Mouse (Mus musculus): Measurements from ENCODE around the gene Trim63. TPM values are rescaled to one million over a fixed set of nuclear protein-coding genes. Genes with fewer than 3 reads are reported as not detected.

Gene Trim63
- polyA plus RNA-seq, 1 experiment = 0.36 TPM

DNA sequence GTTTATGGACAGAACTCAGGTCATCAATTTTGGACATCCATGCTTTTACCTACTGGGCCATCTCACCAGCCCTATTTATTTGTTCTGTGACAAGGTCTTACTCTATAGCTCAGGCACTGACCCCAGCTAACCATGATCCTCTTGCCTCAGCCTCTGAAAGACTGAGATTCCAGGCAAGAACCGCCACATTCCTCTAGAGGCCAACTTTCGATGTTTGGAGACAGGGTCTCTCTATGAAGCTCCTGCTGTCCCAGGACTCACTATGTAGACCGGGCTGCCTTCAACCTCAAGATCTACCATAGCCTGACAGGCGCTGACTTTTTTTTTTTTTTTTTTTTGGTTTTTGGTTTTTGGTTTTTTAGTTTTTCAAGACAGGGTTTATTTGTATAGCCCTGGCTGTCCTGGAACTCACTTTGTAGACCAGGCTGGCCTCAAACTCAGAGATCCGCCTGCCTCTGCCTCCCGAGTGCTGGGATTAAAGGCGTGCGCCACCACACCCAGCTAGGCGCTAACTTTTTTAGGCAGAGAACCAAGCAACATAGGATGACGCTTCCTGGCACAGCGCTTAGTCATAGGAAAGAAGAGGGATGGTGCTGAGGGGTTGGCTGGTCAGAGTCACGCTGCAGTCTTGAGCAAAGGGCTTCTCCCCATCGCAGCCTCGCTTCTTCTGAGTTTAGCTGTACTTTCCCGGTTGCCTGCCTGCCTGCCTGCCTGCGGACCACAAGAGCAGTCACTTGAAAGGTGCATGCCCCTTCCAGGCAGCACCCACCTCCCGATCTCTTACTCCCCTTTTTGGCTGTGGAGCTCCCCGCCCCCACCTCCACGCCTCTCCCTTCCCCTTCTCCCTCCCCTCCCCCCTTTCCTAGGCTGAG is 16.1 kb upstream of the Trim63 start:
- DNase-seq (ENCODE audit: extremely low spot score in 1 of 2, low spot score in 1 of 2) = no peak

DNA sequence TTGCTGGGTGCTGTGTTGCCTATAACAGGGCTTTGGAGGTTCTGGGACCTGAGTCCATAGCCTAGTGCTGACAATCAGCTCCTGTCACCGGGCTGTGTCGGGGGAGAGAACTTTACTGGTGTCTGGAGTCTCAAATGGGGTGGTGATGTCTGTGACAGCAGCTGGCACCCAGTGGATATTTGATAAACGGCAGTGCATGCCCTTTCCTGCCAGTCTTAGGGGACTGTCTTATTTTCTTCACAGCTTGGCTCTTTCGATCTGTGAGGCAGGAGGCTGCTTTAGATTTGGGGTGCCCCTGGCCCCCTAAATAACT is 15.5 kb upstream of the Trim63 start:
- no peak for DNase-seq (ENCODE audit: extremely low spot score in 1 of 2, low spot score in 1 of 2)

- DNase-seq (ENCODE audit: extremely low spot score in 1 of 2, low spot score in 1 of 2) = peak; percentile 43 to 75
These were observed 14.6 kb upstream of the Trim63 start for GRCm38 (mm10) chr4:134300316-134300715.

- DNase-seq (ENCODE audit: extremely low spot score in 1 of 2, low spot score in 1 of 2) = no peak
These were observed 12.8 kb upstream of the Trim63 start for GRCm38 (mm10) chr4:134302084-134302483.

DNA sequence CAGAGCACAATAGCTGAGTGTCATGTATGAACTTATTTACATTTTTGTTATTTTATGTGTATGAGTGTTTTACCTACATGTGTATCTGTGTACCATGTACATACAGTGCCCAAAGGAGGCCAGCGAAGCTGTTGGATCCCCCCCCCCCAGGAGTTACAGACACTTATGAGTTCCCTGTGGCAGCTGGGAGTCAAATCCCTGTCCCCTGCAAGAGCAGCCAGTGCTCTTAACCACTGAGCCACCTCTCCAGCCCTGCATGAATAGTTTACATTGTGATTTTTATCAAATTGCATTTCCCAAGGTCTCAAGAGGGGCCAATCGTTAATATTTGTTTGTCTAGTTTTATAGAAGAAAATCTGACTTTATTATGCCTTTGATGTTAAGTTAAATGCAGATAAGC is 8.0 kb upstream of the Trim63 start:
- DNase-seq (ENCODE audit: extremely low spot score in 1 of 2, low spot score in 1 of 2) = no peak

DNA sequence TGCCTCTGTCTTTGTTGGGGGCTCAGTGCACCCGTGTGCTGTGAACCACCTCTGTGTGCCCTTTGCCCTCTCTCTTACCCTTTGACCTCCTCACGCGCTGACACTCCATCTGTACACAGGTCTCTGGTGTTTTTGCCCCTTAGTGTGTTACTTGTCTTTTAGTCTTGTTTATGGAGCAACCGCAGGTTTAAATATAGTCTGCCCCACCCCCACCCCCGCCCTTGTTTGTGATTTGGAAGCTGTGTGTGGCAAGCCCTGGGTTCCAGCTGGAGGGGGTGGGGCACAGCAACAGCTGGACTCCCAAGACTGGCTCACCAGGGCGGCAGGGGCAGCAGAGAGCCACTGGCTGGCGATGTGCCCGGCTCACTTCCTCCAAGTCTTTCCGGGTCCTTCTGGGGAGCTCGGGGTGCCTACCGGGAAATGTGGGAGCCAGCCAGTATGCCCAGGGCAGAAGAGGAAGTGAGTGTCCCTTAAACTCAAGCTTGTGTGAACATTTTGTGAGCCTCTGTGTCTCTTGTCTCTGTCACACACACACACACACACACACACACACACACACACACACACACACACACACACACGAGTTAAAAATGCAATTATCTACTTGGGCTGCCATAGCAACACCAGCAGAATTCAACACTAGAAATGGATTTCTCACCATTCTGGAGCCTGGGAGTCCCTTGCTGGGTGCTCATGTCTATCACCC is 7.4 kb upstream of the Trim63 start:
- peak; percentile 17 to 62 for DNase-seq (ENCODE audit: extremely low spot score in 1 of 2, low spot score in 1 of 2)

DNA sequence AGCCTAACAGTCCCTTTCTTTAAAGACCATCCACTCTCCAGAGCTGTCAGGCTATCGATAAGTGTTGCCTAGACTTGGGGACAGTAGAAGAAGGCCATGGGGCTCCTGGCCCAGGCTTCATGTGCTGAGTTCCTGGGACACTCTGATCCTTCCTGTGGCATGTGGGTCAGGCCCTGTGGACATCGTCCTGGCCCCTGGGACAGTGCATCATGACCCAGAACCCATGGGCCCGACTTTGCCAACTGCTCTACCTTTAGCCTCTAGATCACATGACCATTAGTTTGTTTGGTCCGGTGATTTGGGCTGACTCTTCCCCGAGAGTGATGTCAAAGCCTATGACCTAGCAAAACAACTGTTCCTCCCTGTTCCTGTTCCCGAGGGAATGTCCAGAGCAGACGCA is 4.8 kb upstream of the Trim63 start:
- DNase-seq (ENCODE audit: extremely low spot score in 1 of 2, low spot score in 1 of 2) = no peak

DNA sequence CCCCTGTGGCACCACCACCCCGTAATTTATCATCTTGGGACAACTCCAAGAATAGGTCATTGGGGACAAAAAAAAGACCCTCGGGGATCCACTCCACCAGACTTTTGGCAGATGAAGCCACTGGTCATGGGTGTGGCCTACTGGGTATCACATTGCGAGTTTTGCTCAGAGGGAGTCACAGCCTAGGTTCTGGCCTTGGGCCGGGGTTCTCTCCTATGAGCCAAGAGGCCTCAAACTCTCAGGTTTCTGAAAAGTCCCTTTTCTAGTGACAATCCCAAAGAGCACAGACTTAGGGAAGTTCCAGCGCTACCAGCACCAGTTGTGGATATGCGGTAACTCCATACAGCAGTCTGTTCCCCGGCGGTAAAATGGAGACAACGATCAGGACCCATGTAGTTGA is 4.3 kb upstream of the Trim63 start:
- DNase-seq (ENCODE audit: extremely low spot score in 1 of 2, low spot score in 1 of 2) = no peak

- DNase-seq (ENCODE audit: extremely low spot score in 1 of 2, low spot score in 1 of 2) = no peak
These were observed 3.1 kb upstream of the Trim63 start for GRCm38 (mm10) chr4:134311784-134312183.

DNA sequence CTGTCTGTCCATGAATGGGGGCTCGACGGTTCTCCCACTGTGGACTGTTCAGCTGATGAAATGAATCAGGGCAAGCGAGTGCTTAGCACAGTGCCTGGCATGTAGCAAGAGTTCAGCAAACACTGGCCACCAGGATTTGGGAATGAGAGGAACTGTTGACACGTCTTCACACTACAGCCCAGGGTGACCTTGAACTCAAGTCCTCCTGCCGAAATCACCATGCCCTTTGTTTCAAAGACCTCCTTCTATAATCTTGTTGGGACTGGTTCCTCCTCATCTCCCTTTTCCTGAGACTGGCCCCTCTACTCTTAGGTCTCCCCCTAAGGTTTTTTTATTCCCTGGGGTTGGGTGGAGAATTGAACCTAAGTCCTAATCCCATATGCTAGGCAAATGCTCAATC is 2.6 kb upstream of the Trim63 start:
- DNase-seq (ENCODE audit: extremely low spot score in 1 of 2, low spot score in 1 of 2) = no peak

- no peak for DNase-seq (ENCODE audit: extremely low spot score in 1 of 2, low spot score in 1 of 2)
These were observed 2.0 kb upstream of the Trim63 start for GRCm38 (mm10) chr4:134312901-134313300.

GRCm38 (mm10) chr4:134314081-134314655 is 752 bp upstream of the Trim63 start:
- DNase-seq (ENCODE audit: extremely low spot score in 1 of 2, low spot score in 1 of 2) = no peak

DNA sequence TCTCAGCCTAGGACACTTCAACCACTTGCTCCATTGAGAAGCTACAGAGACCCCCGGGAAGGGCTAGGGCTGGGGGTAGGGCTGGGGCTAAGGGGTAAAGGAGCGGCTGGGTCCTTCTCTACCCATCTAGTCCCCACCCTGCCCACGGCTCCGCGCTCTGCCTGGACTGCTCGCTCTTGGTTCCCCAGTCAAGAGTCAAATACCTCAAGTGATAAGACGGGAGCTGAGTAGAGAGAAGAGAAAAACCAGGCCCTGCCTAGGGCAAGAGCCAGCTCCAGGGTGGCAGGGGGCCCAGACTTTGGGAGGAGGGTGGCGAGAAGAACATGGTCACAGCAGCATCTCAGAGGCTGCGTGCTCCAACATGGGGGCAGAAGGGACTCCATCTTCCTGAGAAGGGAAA is 550 bp downstream of the Trim63 start:
- no peak for DNase-seq (ENCODE audit: extremely low spot score in 1 of 2, low spot score in 1 of 2)

- no peak for DNase-seq (ENCODE audit: extremely low spot score in 1 of 2, low spot score in 1 of 2)
These were observed 1.5 kb downstream of the Trim63 start for GRCm38 (mm10) chr4:134316390-134316789.

GRCm38 (mm10) chr4:134319074-134319473 is 4.2 kb downstream of the Trim63 start:
- no peak for DNase-seq (ENCODE audit: extremely low spot score in 1 of 2, low spot score in 1 of 2)

DNA sequence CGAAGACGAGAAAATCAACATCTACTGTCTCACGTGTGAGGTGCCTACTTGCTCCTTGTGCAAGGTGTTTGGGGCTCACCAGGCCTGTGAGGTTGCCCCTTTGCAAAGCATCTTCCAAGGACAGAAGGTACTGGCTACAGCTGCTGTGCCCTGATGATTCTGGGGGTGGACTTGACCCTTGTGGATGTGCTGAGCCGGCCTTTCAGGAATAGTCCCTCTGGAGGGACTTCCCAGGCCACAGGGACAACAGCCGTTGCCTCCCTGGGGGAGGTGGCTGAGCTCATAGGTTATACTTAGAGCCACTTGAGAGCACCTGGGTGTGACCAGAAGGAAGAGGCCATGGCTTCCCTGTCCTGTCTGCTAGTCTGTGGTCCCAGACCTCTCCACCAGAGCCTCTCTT is 4.8 kb downstream of the Trim63 start:
- no peak for DNase-seq (ENCODE audit: extremely low spot score in 1 of 2, low spot score in 1 of 2)

- DNase-seq (ENCODE audit: extremely low spot score in 1 of 2, low spot score in 1 of 2) = no peak
These were observed 6.6 kb downstream of the Trim63 start for GRCm38 (mm10) chr4:134321524-134321923.

DNA sequence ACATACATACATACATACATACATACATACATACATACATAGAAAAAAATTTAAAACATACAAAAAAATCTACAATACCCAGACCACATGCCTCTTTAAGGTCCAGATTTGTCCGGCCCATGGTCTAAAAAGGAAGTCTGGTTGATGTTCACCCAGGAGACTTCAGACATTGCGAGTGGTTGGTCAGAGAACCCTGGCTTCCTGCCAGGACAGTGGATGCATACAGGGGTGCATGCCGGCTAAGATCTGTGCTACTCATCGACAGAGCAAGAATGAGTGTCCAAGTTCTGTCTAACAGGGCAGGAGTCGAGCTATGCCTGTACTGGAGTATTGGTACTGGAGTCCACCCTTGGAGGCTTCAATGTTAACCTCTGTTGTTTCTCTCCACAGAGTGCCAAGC is 9.7 kb downstream of the Trim63 start:
- DNase-seq (ENCODE audit: extremely low spot score in 1 of 2, low spot score in 1 of 2) = no peak

GRCm38 (mm10) chr4:134326859-134327530 is 12.1 kb downstream of the Trim63 start:
- DNase-seq (ENCODE audit: extremely low spot score in 1 of 2, low spot score in 1 of 2) = no peak

DNA sequence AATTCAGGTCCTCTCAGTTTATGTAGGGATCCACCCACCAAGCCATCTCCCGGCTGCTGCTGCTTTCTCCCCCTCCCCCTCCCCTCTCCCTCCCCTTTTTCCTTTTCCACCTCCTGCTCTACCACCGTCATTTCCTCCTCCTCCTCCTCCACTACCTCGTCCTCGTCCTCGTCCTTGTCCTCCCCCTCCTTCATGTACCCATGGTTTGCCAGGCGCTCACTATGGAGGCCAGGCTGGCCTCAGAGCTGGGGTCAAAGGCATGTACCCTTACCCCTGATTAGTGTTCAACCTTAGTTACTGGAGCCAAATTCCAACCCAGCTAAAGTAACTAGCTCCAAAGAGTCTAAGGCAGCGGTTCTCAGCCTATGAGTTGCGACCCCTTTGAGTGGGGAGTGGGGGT is 13.2 kb downstream of the Trim63 start:
- no peak for DNase-seq (ENCODE audit: extremely low spot score in 1 of 2, low spot score in 1 of 2)

GRCm38 (mm10) chr4:134328832-134329231 is 13.9 kb downstream of the Trim63 start:
- no peak for DNase-seq (ENCODE audit: extremely low spot score in 1 of 2, low spot score in 1 of 2)
